Mouse (Mus musculus) megakaryocyte-erythroid progenitor cell, adult 5 weeks (primary cell): ENCODE measurements around the gene Zfp830. TPM values are rescaled to one million over a fixed set of nuclear protein-coding genes. Genes with fewer than 3 reads are reported as not detected.

ENCODE experiments used
- polyA plus RNA-seq: library from polyadenylated mRNA; stranded (reverse); fragments of >175 nt; gene quantifications from 2 replicates; pipeline ENCODE4 v1.2.3, GENCODE M21; 2012

The Zfp830 gene
- polyA plus RNA-seq = 22.5 and 27.1 TPM in 2 replicates

DNA sequence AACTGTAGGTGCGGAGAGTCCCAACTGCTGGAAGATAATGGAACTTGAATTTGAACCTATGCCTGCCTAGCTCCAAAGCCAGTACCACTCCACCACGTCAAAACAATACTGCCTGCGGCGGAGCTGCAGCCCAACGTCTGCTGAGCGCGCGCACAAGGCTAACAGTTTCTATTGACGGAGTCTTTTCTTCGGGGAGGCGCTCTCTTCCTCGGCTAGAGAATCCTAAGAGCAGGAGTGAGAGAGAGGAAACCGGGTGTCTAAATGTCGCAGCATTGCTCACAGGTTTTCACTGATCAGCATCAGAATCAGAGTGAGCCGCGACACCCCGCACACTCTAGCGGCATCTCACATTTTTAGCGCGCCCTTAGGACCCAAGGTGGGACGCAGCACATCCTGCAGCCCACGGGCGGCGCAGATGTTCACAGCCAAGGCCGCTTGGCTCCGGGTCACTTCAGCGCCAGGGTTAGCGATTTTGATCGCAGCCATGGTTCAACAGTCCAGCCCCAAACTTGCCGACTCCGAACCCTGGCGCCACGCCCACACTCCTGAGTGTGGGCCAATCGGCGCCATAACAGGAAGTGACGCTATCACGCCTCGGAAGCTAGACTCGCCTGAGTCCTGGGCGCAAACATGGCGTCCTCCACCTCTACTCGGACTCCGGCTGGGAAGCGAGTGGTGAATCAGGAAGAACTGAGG lies at the start of gene Zfp830, which contains the start of gene Cct6b:
Gene Zfp830, plus strand, starts transcription at position 604 of the 696 bp plus-strand sequence.
Gene Cct6b, minus strand, starts transcription at position 580 of the 696 bp plus-strand sequence.

DNA sequence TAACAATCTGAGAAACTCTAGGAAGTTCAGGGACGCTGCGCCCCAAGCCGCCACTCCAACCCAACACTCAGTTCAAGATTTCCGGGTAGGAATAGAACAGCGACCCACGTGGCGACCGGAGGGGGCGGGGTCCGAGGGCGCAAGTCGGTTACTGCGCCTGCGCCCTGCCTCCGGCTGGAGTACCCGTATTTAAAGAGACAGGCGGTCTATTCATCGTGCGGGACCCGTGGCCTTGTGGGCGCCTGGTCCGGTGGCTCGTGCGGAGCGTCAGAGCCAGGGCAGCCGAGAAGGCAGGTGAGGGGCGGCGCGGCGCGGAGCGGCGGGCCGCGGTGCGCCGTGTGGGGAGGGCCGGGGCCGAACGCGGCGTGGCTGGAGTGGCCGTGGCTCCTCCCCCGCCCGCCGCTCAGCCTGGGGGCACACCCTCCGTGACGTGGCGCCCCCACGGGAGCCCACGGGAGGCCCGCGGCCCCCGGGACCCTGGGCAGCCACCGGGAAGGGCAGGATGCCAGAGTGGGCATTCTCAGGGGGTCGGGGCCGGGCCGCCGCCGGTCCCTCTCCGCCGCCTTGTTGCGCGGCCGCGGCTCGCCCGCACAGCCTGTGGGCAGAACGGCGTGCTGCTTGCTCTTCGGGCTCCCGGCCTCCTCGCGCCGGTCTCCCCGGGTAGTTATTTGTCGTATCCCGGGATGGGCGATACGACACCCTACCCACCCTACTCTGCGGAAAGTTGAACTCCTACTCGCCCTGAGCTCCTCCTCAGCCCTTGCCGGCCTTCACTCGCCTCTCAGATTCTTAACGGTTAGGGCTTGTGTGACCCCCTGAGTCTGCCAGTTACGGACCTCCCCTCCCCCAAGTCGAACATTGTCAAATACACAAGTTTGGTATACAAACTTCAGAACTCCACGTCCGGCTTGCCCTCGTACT lies 17.1 kb downstream of the Zfp830 start, which contains the start of gene Lig3:
Gene Lig3, plus strand, starts transcription at position 126 of the 921 bp plus-strand sequence.

Other genes starting within 250 kb of the Zfp830 start
- 0.19 TPM in 1 of 2 replicates, not detected in the other for gene Cct6b, start within 50 bp of the Zfp830 start, polyA plus RNA-seq
- gene Lig3, start 16.8 kb downstream of the Zfp830 start, polyA plus RNA-seq = 38.9 and 42.0 TPM in 2 replicates
- 12.7 and 16.5 TPM in 2 replicates for gene Rffl, start 106.9 kb downstream of the Zfp830 start, polyA plus RNA-seq
- gene Rad51d, start 126.3 kb downstream of the Zfp830 start, polyA plus RNA-seq = 13.9 and 15.7 TPM in 2 replicates
- not detected in 2 replicates for gene Fndc8, start 127.8 kb downstream of the Zfp830 start, polyA plus RNA-seq
- gene Nle1, start 144.1 kb downstream of the Zfp830 start, polyA plus RNA-seq = 58.8 and 65.9 TPM in 2 replicates
- gene Unc45b, start 146.2 kb downstream of the Zfp830 start, polyA plus RNA-seq = 0.07 and 0.08 TPM in 2 replicates
- gene Slfn5, start 187.0 kb downstream of the Zfp830 start, polyA plus RNA-seq = 0.26 and 1.1 TPM in 2 replicates
- 4.4 and 5.7 TPM in 2 replicates for gene Slfn9, start 227.5 kb downstream of the Zfp830 start, polyA plus RNA-seq